ENCODE assay signal across 8 mouse cellular contexts in genomic region chr7:100159105-100159841, GRCm38 (mm10). TPM values are rescaled to one million over a fixed set of nuclear protein-coding genes. Genes with fewer than 3 reads are reported as not detected.
DNase-seq lines count a peak whose midpoint lies in the region; ATAC-seq lines count a peak whose summit lies in the region.

Gene Lipt2, plus strand, starts transcription at chr7:100159277.

- ATAC-seq in heart, embryonic 14.5 days (ENCODE audit: insufficient number of reproducible peaks, insufficient read depth, low FRiP score, low read depth) = peak; percentile 97
- ATAC-seq in liver, embryonic 13.5 days (ENCODE audit: low read depth) = peak; percentile 97
- peak; percentile 97 for ATAC-seq in stomach, embryonic 16.5 days (ENCODE audit: insufficient read depth, low FRiP score)

- WGBS in heart, embryonic 14.5 days = under 1% methylated on average over 72 of the region's 78 CpGs
- WGBS in liver, embryonic 13.5 days (ENCODE audit: insufficient replicate concordance) = under 1% methylated on average over 78 of the region's 78 CpGs
- under 1% methylated on average over 78 of the region's 78 CpGs for WGBS in stomach, embryonic 16.5 days

- H3K4me1 ChIP-seq in brown adipose tissue, adult 24 weeks (ENCODE audit: control insufficient read depth, insufficient read depth, insufficient read length, low read length) = no peaks in the 10 kb centered on the region
- peaks cover 4 to 5% of the 10 kb centered on the region in 2 experiments; a peak in 2 of 4 replicates for H3K4me1 ChIP-seq in heart, embryonic 14.5 days (ENCODE audit: control insufficient read depth in 2 of 2, insufficient read depth in 2 of 2, low read length in 2 of 2)
- peaks cover 17% of the 10 kb centered on the region for H3K4me1 ChIP-seq in liver, embryonic 13.5 days (replicated peaks)
- peaks cover 4% of the 10 kb centered on the region; the same call in 1 of the 2 replicates for H3K4me1 ChIP-seq in stomach, embryonic 16.5 days (ENCODE audit: control insufficient read depth, insufficient read depth, low read length)

- peak within 1 kb of the TSS; percentile 93 for H3K9ac ChIP-seq in heart, embryonic 14.5 days (ENCODE audit: low read length)
- H3K9ac ChIP-seq in liver, embryonic 13.5 days = peak within 1 kb of the TSS; percentile 84
- H3K9ac ChIP-seq in stomach, embryonic 16.5 days (ENCODE audit: low read length) = peak within 1 kb of the TSS; percentile 96

- H3K9me3 ChIP-seq in heart, embryonic 14.5 days (ENCODE audit: control insufficient read depth, low read length) = no peaks in the 10 kb centered on the region
- no peaks in the 10 kb centered on the region for H3K9me3 ChIP-seq in liver, embryonic 13.5 days (replicated peaks)
- no peaks in the 10 kb centered on the region for H3K9me3 ChIP-seq in stomach, embryonic 16.5 days (replicated peaks; ENCODE audit: control insufficient read depth, low read length)

- peak; percentile 93 for DNase-seq in CD4-positive, CD25-positive, alpha-beta regulatory T cell, adult 2 months (ENCODE audit: low read depth, low spot score)
- DNase-seq in fibroblast of lung, adult 2 months (ENCODE audit: low read depth) = peak; percentile 91
- DNase-seq in kidney, postnatal 14 days = peak; percentile 96
- DNase-seq in liver, embryonic 13.5 days = peak; percentile 84
- peak; percentile 88 for DNase-seq in neural tube, embryonic 10.5 days (ENCODE audit: extremely low spot score, low spot score)

- 0 out of 2 replicates have a peak, but pooled peaks cover 3% of the 10 kb centered on the region for H3K36me3 ChIP-seq in heart, embryonic 14.5 days (ENCODE audit: control insufficient read depth, insufficient read depth, low read length)
- H3K36me3 ChIP-seq in liver, embryonic 13.5 days = no peaks in the 10 kb centered on the region
- no peaks in the 10 kb centered on the region for H3K36me3 ChIP-seq in stomach, embryonic 16.5 days (ENCODE audit: control insufficient read depth, insufficient read depth, low read length)

- peak within 1 kb of the TSS; percentile 92 for H3K4me2 ChIP-seq in heart, embryonic 14.5 days (ENCODE audit: low read length)
- peak within 1 kb of the TSS; percentile 99 for H3K4me2 ChIP-seq in liver, embryonic 13.5 days
- peak within 1 kb of the TSS; percentile 95 for H3K4me2 ChIP-seq in stomach, embryonic 16.5 days (ENCODE audit: low read depth, low read length)

- H3K27me3 ChIP-seq in heart, embryonic 14.5 days (ENCODE audit: control insufficient read depth, insufficient read depth, low read length) = no peaks in the 10 kb centered on the region
- H3K27me3 ChIP-seq in liver, embryonic 13.5 days = 0 out of 2 replicates have a peak, but pooled peaks cover 2% of the 10 kb centered on the region
- no peaks in the 10 kb centered on the region for H3K27me3 ChIP-seq in stomach, embryonic 16.5 days (ENCODE audit: control insufficient read depth, insufficient read depth, low read length)

- H3K4me3 ChIP-seq in brown adipose tissue, adult 24 weeks (ENCODE audit: insufficient read depth, low read depth, low read length) = peak within 1 kb of the TSS; percentile 75
- peak within 1 kb of the TSS; percentile 81 to 90 for H3K4me3 ChIP-seq in heart, embryonic 14.5 days (ENCODE audit: control insufficient read depth in 1 of 2, insufficient read depth in 1 of 2, low read depth in 1 of 2, low read length in 2 of 2)
- H3K4me3 ChIP-seq in liver, embryonic 13.5 days (replicated peaks) = peak within 1 kb of the TSS; percentile 79
- H3K4me3 ChIP-seq in stomach, embryonic 16.5 days (replicated peaks; ENCODE audit: low read length) = peak within 1 kb of the TSS; percentile 92

- peak within 1 kb of the TSS; percentile 47 for H3K27ac ChIP-seq in brown adipose tissue, adult 24 weeks (replicated peaks; ENCODE audit: low read depth, low read length)
- peak within 1 kb of the TSS; percentile 89 to 95 for H3K27ac ChIP-seq in heart, embryonic 14.5 days (replicated peaks in 1 of 2; ENCODE audit: control insufficient read depth in 1 of 2, insufficient read depth in 1 of 2, low read depth in 2 of 2, low read length in 2 of 2)
- H3K27ac ChIP-seq in liver, embryonic 13.5 days = peak within 1 kb of the TSS; percentile 88
- peak within 1 kb of the TSS; percentile 98 for H3K27ac ChIP-seq in stomach, embryonic 16.5 days (ENCODE audit: low read length)

RNA-seq across cellular contexts. Expression of gene Lipt2, which starts in this region (rescaled TPM):
- 5.9 and 12.3 TPM in 2 replicates for polyA plus RNA-seq in brown adipose tissue, adult 24 weeks (2012; ENCODE audit: insufficient read depth, insufficient read length, missing spikeins)
- polyA plus RNA-seq in heart, embryonic 14.5 days (2014; fragmentation: Nextera tagmentation; extraction: Ambion mirVana) = 14.7 and 18.0 TPM in 2 replicates
- polyA plus RNA-seq in liver, embryonic 13.5 days (2015; fragmentation: Nextera tagmentation; extraction: Ambion mirVana) = 7.0 and 7.2 TPM in 2 replicates
- polyA plus RNA-seq in stomach, embryonic 16.5 days (2015; fragmentation: Nextera tagmentation; extraction: Ambion mirVana) = 10.1 and 13.5 TPM in 2 replicates

Comparison
In these comparisons a context has a peak if more than half of its experiments do, and no peak if none do; other contexts are left out.
1. Peak in every context shown above with its lines: DNase-seq, ATAC-seq, H3K4me3 ChIP-seq and H3K27ac ChIP-seq.
2. H3K27ac ChIP-seq: peak in every context shown above with its lines; median percentile 98 in stomach, embryonic 16.5 days; 92 in heart, embryonic 14.5 days; 88 in liver, embryonic 13.5 days; 47 in brown adipose tissue, adult 24 weeks.